Mouse (Mus musculus): ENCODE data around the gene Cryzl1. TPM values are rescaled to one million over a fixed set of nuclear protein-coding genes. Genes with fewer than 3 reads are reported as not detected.

The Cryzl1 gene
- polyA plus RNA-seq, 1 experiment: 3.6 TPM

GRCm38 (mm10) chr16:91678147-91678911 is 50.4 kb downstream of the Cryzl1 start:
- TF ChIP-seq GATA1 (IDR thresholded peaks at IDR 0.05; ENCODE audit: low read length): no peak

- TF ChIP-seq GATA1 (IDR thresholded peaks at IDR 0.05; ENCODE audit: low read length): no peak
These were observed 54.3 kb downstream of the Cryzl1 start for GRCm38 (mm10) chr16:91674500-91674899.

GRCm38 (mm10) chr16:91663795-91664194 is 65.0 kb downstream of the Cryzl1 start:
- TF ChIP-seq GATA1 (IDR thresholded peaks at IDR 0.05; ENCODE audit: low read length): no peak

GRCm38 (mm10) chr16:91662336-91662735 is 66.4 kb downstream of the Cryzl1 start:
- TF ChIP-seq GATA1 (IDR thresholded peaks at IDR 0.05; ENCODE audit: low read length): no peak

- no peak for TF ChIP-seq GATA1 (IDR thresholded peaks at IDR 0.05; ENCODE audit: low read length)
These were observed 67.4 kb downstream of the Cryzl1 start for GRCm38 (mm10) chr16:91661397-91661796.

GRCm38 (mm10) chr16:91659798-91660197 is 69.0 kb downstream of the Cryzl1 start:
- no peak for TF ChIP-seq GATA1 (IDR thresholded peaks at IDR 0.05; ENCODE audit: low read length)

GRCm38 (mm10) chr16:91658471-91658870 is 70.3 kb downstream of the Cryzl1 start:
- no peak for TF ChIP-seq GATA1 (IDR thresholded peaks at IDR 0.05; ENCODE audit: low read length)

- TF ChIP-seq GATA1 (IDR thresholded peaks at IDR 0.05; ENCODE audit: low read length): no peak
These were observed 71.5 kb downstream of the Cryzl1 start for GRCm38 (mm10) chr16:91657285-91657684.

GRCm38 (mm10) chr16:91655285-91655684 is 73.5 kb downstream of the Cryzl1 start:
- no peak for TF ChIP-seq GATA1 (IDR thresholded peaks at IDR 0.05; ENCODE audit: low read length)

GRCm38 (mm10) chr16:91652191-91652590 is 76.6 kb downstream of the Cryzl1 start:
- no peak for TF ChIP-seq GATA1 (IDR thresholded peaks at IDR 0.05; ENCODE audit: low read length)

- no peak for TF ChIP-seq GATA1 (IDR thresholded peaks at IDR 0.05; ENCODE audit: low read length)
These were observed 79.0 kb downstream of the Cryzl1 start for GRCm38 (mm10) chr16:91649781-91650180.

GRCm38 (mm10) chr16:91649246-91649645 is 79.5 kb downstream of the Cryzl1 start:
- TF ChIP-seq GATA1 (IDR thresholded peaks at IDR 0.05; ENCODE audit: low read length): no peak

- TF ChIP-seq GATA1 (IDR thresholded peaks at IDR 0.05; ENCODE audit: low read length): no peak
These were observed 80.6 kb downstream of the Cryzl1 start for GRCm38 (mm10) chr16:91648220-91648550.

- TF ChIP-seq GATA1 (IDR thresholded peaks at IDR 0.05; ENCODE audit: low read length): no peak
These were observed 81.1 kb downstream of the Cryzl1 start, which contains the start of gene Son for GRCm38 (mm10) chr16:91647461-91648219. Son (plus strand) TSS chr16:91647506.

- no peak for TF ChIP-seq GATA1 (IDR thresholded peaks at IDR 0.05; ENCODE audit: low read length)
These were observed 81.9 kb downstream of the Cryzl1 start, which contains the start of gene Gart for GRCm38 (mm10) chr16:91646681-91647419. Gart (minus strand) TSS chr16:91646952.
